Mouse (Mus musculus): ENCODE measurements around the gene Fam83g. TPM values are rescaled to one million over a fixed set of nuclear protein-coding genes. Genes with fewer than 3 reads are reported as not detected.

Fam83g gene
- polyA plus RNA-seq, 1 experiment from 2014 or later, result 20.7 TPM

- no peak overlapping the region for H3K4me2 ChIP-seq (replicated peaks; ENCODE audit: low read depth)
- H3K27ac ChIP-seq (ENCODE audit: low read depth, low read length), result no peak overlapping the region
- H3K36me3 ChIP-seq (ENCODE audit: control insufficient read depth, insufficient read depth), result no peaks in the 10 kb centered on the region
- H3K9ac ChIP-seq (ENCODE audit: low read depth, low read length), result no peak overlapping the region
- H3K4me1 ChIP-seq (replicated peaks; ENCODE audit: control insufficient read depth, insufficient read depth, low read length), result peaks cover 7% of the 10 kb centered on the region; the same call in 1 of the 2 replicates
- no peaks in the 10 kb centered on the region for H3K9me3 ChIP-seq (ENCODE audit: control insufficient read depth)
- WGBS, result 83% methylated on average over 7 of the region's 7 CpGs
- ATAC-seq, result no peak
- H3K4me3 ChIP-seq (ENCODE audit: low read depth, low read length), result no peak overlapping the region
- no peak for TF ChIP-seq CTCF (IDR thresholded peaks at IDR 0.05; ENCODE audit: low read depth)
- no peaks in the 10 kb centered on the region for H3K27me3 ChIP-seq (replicated peaks; ENCODE audit: control insufficient read depth, insufficient read depth, low read length)
These were observed 41.8 kb upstream of the Fam83g start for GRCm38 (mm10) chr11:61642106-61642505.

- TF ChIP-seq CTCF (IDR thresholded peaks at IDR 0.05; ENCODE audit: low read depth), result no peak
- WGBS, result 44% methylated on average over 5 of the region's 5 CpGs
These were observed 40.5 kb upstream of the Fam83g start for GRCm38 (mm10) chr11:61643184-61643961.

GRCm38 (mm10) chr11:61644576-61645326 is 39.1 kb upstream of the Fam83g start:
- no peak overlapping the region for H3K4me2 ChIP-seq (replicated peaks; ENCODE audit: low read depth)
- H3K4me3 ChIP-seq (ENCODE audit: low read depth, low read length), result no peak overlapping the region
- H3K36me3 ChIP-seq (ENCODE audit: control insufficient read depth, insufficient read depth), result no peaks in the 10 kb centered on the region
- H3K27me3 ChIP-seq (replicated peaks; ENCODE audit: control insufficient read depth, insufficient read depth, low read length), result no peaks in the 10 kb centered on the region
- H3K27ac ChIP-seq (ENCODE audit: low read depth, low read length), result no peak overlapping the region; the same call in 1 of the 2 replicates
- peaks cover 7% of the 10 kb centered on the region; the same call in 1 of the 2 replicates for H3K4me1 ChIP-seq (replicated peaks; ENCODE audit: control insufficient read depth, insufficient read depth, low read length)
- TF ChIP-seq CTCF (IDR thresholded peaks at IDR 0.05; ENCODE audit: low read depth), result no peak
- no peak overlapping the region for H3K9ac ChIP-seq (ENCODE audit: low read depth, low read length)
- no peak for ATAC-seq
- H3K9me3 ChIP-seq (ENCODE audit: control insufficient read depth), result no peaks in the 10 kb centered on the region
- 54% methylated on average over 11 of the region's 11 CpGs for WGBS

More at GRCm38 (mm10) chr11:61643184-61643961, 40.5 kb upstream of the Fam83g start:
- no peak overlapping the region for H3K9ac ChIP-seq (ENCODE audit: low read depth, low read length)
- no peaks in the 10 kb centered on the region for H3K27me3 ChIP-seq (replicated peaks; ENCODE audit: control insufficient read depth, insufficient read depth, low read length)
- H3K4me3 ChIP-seq (ENCODE audit: low read depth, low read length), result no peak overlapping the region
- H3K9me3 ChIP-seq (ENCODE audit: control insufficient read depth), result no peaks in the 10 kb centered on the region
- H3K4me1 ChIP-seq (replicated peaks; ENCODE audit: control insufficient read depth, insufficient read depth, low read length), result peaks cover 7% of the 10 kb centered on the region; the same call in 1 of the 2 replicates
- no peaks in the 10 kb centered on the region for H3K36me3 ChIP-seq (ENCODE audit: control insufficient read depth, insufficient read depth)
- 0 out of 2 replicates have a peak overlapping the region, but pooled peaks have one; percentile 8 for H3K27ac ChIP-seq (ENCODE audit: low read depth, low read length)
- peak; percentile 81 for ATAC-seq
- no peak overlapping the region for H3K4me2 ChIP-seq (replicated peaks; ENCODE audit: low read depth)

GRCm38 (mm10) chr11:61645357-61645857 is 38.5 kb upstream of the Fam83g start:
- Histone ChIP-seq H3K4me3 (ENCODE audit: low read depth, low read length) (no peak overlapping the region), H3K27me3 (replicated peaks; ENCODE audit: control insufficient read depth, insufficient read depth, low read length) (no peaks in the 10 kb centered on the region), H3K9ac (ENCODE audit: low read depth, low read length) (no peak overlapping the region), H3K4me1 (replicated peaks; ENCODE audit: control insufficient read depth, insufficient read depth, low read length) (peaks cover 7% of the 10 kb centered on the region; the same call in 1 of the 2 replicates), H3K36me3 (ENCODE audit: control insufficient read depth, insufficient read depth) (no peaks in the 10 kb centered on the region), H3K9me3 (ENCODE audit: control insufficient read depth) (no peaks in the 10 kb centered on the region), H3K27ac (ENCODE audit: low read depth, low read length) (no peak overlapping the region), H3K4me2 (replicated peaks; ENCODE audit: low read depth) (no peak overlapping the region)
- TF ChIP-seq CTCF (IDR thresholded peaks at IDR 0.05; ENCODE audit: low read depth), result no peak
- 74% methylated on average over 5 of the region's 5 CpGs for WGBS
- no peak for ATAC-seq

GRCm38 (mm10) chr11:61646499-61647039 is 37.3 kb upstream of the Fam83g start:
- TF ChIP-seq CTCF (IDR thresholded peaks at IDR 0.05; ENCODE audit: low read depth), result no peak
- Histone ChIP-seq H3K4me2 (replicated peaks; ENCODE audit: low read depth) (no peak overlapping the region), H3K36me3 (ENCODE audit: control insufficient read depth, insufficient read depth) (no peaks in the 10 kb centered on the region), H3K9ac (ENCODE audit: low read depth, low read length) (no peak overlapping the region), H3K27me3 (replicated peaks; ENCODE audit: control insufficient read depth, insufficient read depth, low read length) (no peaks in the 10 kb centered on the region), H3K27ac (ENCODE audit: low read depth, low read length) (no peak overlapping the region), H3K9me3 (ENCODE audit: control insufficient read depth) (no peaks in the 10 kb centered on the region), H3K4me1 (replicated peaks; ENCODE audit: control insufficient read depth, insufficient read depth, low read length) (peaks cover 7% of the 10 kb centered on the region; the same call in 1 of the 2 replicates), H3K4me3 (ENCODE audit: low read depth, low read length) (no peak overlapping the region)
- no peak for ATAC-seq
- 63% methylated on average over 2 of the region's 2 CpGs for WGBS
